Mouse (Mus musculus) frontal cortex, adult 2 months (tissue): ENCODE results near the gene Ctdsp2. TPM values are rescaled to one million over a fixed set of nuclear protein-coding genes. Genes with fewer than 3 reads are reported as not detected.

Experiments
- DNase-seq, 2 experiments: peaks; one replicate each; pipeline ENCODE4 v3.0.0; 2022; ENCODE audit warnings: low spot score in 1 of 2; ENCODE audit errors: extremely low spot score in 1 of 2
- polyA plus RNA-seq: library from polyadenylated mRNA; depleted of rRNA; stranded (reverse); fragments of >200 nt; gene quantifications from 2 replicates; pipeline ENCODE4 v1.2.3, GENCODE M21; 2012

Gene Ctdsp2
- polyA plus RNA-seq, 1 experiment = 78.3 TPM

DNA sequence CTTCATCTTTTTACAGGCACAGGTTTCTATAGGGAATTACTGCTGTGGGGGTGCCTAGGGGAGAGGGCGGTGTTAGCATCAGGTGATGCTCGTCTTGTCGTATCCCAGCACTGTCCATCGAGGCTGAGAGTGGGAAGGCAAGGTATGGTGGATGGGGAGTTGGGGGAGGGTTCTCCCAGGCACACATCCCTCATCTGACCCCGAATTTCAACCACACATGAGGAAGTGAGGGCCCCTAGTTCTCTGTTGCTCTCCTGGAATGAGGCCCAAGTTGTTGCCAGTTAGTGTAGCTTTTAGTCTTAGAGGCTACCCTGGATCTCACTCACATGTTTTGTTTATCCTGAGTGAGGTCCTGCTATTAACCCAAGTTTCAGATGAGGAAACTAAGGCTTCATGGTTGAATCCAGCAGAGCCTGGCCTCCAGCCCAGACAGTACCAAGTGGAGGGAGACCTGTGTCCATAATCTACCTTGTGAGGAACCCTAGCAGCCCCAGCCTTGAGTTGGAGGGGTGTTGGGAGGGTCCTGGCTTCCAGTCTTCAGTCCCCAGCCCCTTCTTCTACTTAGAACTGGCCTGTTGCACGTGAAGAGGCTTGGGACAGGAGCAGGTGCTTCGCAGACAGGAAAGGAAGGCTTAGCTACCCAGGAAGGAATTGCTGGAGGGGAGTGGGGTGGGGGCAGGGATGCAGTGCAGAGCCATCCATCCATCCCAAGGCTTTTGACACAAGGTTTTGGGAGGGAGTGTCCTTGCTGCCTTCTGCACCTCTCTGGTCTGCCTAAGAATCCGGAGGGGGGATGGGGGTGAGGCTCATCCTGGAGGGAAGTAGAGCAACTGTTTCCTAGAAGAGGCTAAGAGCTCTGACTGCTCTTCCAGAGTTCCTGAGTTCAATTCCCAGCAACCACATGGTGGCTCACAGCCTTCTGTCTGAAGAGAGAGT lies 8.9 kb downstream of the Ctdsp2 start:
- no peak for DNase-seq

DNA sequence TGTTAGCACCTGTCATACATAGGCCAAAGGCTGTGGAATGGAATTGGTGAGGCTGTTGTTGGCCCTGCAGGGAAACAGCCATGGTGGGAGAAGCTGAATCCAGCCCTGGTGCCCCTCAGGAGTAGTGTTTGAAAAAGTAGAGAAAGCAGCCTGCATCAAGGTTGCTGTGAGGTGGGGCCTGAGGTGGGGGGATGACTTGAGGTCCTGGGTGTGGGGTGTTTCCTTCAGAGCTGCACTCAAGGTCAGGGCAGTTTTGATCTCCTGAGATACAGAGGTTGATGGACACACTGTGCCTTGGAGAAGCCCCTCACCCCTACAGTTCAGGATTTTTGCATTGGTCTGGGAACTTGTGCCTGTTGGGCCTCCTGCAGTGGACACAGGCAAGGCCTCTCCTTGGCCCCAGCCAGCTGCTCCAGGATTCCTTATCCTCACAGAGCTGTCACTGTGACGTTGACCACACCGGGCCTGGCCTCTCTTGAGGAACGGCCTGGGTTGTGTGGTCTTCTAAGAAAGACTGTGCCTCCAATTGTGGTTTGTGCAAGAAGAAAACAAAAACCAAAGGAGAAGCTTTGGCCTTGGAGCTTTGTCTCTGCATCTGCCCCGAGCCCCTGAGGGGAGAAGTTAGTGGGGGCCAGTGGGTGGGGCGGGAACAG lies 10.1 kb downstream of the Ctdsp2 start:
- DNase-seq = no peak

DNA sequence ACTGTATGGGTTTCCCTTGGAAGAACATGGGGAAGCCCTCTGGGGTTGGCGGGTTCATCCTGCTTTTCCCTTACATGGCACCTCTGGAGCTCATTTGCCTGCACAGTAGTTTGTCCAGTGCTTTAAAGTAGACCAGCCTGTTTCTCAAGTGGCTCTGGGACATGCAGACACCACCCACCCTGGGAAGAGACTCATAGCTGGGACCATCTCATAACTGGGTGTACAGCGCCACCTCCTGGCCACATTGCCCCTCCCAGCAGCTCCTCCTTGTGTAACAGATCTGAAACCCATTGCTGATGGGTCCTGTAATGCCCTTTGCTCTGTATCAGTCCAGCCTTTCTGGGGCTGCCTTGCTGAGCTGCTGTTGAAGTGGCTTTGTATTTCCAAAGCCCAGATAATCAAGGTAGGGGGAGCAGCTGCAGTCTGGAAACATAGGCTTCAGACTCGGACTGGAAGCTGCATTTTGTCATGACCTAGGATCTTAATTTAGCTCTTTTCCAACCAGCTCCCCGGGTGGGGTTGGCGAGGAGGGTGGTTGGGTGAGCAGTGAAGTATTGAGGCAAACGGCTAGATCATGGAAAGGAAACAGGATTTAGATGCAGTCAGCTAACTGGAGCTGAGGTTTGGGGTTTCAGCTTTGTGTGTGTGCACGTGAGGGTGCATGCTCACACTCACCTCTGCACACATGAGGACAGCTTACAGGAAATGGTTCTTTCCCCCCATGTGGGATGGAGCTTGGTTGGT lies 12.0 kb downstream of the Ctdsp2 start:
- peak; percentile 79 to 90 for DNase-seq

DNA sequence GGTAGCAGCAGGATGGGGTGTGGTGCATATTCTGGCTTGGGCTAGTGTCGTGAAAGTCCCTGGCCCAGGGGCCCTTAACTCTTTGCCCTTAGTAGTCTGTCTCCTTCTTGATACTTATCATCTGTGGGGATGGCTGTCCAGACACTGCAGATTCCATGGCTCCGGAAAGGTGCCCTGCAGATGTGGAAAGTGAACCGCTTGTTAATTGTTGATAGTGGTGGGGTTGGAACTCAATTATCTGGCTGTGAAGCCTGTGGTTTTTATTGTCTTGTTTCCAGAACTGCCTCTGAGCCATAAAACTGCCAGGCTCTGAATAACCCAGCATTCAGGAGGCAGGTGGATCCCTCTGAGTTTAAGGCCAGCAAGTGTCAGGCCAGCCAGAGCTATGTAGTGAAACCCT lies 13.2 kb downstream of the Ctdsp2 start:
- DNase-seq = no peak

DNA sequence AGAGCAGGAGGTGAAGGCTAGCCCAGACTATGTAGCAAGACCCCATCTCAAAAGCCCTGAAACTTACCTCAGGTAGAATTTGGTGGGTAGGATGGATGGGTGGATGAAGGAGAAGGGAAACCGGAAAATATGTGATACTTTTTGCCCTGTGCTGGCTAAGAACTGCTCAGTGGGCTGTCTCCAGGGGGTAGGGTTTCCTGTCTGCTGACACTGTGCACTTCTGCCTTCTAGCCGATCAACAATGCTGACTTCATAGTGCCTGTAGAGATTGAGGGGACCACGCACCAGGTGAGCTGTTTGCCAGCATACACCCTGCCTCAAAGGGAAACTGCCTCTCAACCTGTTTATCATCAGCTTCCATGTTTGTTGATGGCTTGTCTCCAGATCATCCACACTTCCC lies 15.1 kb downstream of the Ctdsp2 start:
- no peak for DNase-seq

DNA sequence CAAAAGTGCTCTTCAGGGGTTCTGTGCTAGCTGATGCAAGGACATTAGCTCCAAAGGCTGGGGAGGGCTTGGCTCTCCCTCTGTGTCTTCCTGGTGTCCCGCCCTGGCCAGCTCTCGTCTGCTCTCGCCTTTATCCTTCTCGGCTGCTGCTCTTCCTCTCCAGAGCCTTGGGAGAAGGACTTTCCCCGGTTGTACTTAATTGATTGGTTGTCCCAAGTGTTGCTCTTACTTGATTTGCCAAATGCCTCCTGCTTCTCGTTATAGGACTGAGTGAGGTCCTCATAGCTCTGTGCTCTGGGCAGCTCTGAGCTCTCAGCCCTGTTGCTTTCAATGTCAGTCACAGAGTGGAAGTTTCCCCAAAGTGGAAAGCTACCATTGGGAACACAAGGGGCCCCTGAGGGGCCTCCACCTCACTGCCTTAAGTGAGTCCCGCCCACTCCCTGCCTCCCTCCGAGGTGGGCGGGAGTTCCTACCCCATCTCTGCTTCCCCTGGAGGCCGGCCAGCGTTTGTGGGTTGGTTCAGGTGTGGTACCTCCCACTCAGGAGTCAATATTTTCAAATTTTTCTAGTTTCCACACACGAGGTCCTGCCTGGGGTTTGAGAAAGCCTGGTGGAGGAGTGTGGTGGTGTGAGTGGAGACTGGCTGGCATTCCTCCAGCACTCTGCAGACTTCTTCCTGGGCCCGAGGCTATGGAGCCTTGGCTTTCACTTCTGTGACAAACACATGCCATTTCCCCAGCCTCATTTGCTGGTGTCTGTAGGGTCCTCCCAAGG lies 19.0 kb downstream of the Ctdsp2 start:
- DNase-seq = peak in 1 of 2 experiments; percentile 36

DNA sequence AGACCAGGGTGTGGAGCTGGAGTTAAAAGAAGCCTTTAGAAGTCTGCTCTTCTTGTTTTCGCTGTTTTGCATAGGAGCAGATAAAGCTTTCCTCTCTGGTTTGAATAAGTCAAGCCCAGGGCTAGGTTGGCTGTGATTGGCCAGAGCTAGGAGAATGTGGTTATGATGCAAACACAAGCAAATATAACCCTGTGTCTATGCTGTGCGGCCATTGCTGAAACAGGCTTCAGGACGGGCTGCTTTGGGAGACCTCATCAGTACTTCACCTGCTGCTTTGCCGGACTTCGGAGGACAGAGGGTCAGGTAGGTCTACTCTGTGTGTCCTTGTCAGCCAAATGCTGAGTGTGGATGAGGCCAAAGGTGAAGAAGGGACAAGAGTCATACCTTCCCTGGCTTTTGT lies 22.0 kb downstream of the Ctdsp2 start, which contains the start of gene Avil:
Gene Avil, plus strand, starts transcription at position 181 of the 400 bp plus-strand sequence.
- DNase-seq = no peak

DNA sequence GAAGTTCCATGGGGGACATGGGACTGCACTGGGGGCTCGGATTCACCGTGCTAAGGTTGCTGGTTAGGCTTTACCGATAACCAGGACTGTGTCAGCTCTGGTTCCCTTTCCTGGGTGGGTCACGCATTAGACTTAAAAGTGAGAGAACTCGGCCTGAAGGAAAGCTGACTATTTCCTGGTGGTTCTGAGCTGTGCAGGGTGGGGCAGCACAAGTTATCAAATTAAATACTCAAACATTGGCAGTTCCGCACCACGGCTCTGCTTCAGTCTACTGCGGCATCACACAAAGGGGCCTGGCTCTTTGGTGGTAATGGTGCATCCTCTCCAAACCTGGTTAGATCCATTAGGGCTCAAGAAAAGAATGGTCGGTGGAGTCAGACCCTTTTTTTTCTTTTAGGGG lies 22.8 kb downstream of the Ctdsp2 start:
- no peak for DNase-seq

DNA sequence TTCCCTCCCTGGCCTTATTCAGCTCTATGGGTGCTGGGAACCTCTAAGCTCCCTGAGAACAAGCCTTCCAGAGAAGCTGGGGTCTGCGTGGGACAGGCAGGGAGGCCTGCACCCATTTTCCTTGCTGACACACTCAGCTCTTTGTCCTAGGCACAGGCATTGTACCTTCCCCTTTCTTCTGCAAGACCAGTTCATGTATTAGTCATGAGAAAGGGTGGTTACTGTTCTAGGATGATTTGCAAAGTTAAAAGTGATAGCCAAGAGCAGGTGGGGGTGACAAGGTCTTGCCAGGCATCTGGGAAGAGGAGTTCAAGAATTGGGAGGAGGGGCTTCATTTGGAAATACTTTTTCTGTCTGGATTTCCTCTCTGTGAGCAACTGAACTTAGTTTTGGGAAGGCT lies 23.5 kb downstream of the Ctdsp2 start:
- DNase-seq = no peak

DNA sequence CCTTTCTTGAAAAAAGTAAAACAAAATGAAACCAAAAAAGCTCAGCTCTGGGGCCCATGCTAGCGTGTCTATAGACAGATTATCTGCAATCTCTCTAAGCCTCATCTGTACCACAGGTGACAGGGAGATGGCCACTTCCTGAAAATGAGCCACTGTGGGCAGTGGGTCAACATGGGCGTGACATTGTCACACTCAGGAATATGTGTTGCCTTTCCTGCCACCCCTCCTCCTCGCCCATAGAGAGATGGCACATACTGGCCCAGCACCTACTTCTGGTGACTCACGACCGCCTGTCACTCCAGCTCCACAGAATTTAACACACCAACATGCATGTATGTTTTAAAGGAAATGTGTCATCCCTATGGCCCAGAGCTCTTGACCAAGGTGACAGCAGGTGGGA lies 24.2 kb downstream of the Ctdsp2 start:
- no peak for DNase-seq

DNA sequence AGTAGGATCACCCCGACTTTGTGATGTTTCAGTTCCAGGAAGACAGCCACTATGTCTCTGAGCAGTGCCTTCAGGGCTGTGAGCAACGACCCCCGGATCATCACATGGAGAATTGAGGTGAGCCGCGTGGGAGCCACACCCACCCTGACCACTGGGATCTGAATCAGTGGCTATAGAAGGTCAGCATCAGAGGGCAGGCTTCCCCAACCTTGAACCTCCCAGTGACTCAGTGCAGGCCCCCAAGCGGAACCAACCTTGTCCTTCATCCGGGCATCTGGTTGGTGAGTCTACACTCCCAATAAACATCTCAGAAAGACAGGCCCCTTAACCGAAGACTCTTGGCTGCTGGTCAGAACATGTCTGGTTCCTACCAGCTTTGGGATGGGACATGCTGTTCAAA lies 24.8 kb downstream of the Ctdsp2 start:
- no peak for DNase-seq

DNA sequence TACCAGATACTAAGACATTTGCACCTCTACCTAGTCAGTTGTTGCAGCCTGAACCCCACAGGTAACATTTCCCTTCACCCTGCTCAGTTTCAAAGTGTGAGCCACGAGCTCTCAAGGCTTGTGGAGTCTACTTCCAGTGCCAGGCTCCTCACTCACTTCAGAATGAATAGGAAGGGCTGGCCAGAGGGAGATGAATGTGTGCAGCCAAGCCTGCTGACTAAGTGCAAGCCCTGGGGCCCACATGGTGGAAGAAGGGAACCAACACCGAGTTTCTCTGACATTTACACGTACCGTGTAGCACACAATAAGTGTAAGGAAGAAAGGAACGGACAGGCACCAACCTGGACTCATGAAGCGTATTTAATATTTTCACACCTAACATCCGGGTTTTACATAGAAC lies 25.3 kb downstream of the Ctdsp2 start:
- no peak for DNase-seq

DNA sequence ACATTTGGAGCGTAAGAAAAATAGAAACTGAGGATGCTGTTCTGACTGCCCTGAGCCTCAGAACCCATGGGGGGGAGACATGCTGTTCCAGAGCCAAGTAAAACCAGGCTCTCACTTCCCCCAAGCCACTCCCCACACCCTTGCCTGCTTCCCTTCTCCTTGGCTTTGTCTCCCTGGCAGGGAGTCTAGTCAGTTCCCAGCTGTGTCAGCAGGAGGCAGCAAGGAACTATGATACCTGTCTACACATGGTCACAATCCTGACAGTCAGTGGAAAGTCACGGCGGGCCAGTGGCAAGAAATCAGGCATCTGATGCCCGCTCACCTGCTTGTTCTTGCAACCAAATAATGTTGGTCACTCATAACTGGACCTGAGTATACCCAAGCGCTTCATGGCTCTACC lies 38.0 kb downstream of the Ctdsp2 start:
- DNase-seq = no peak

DNA sequence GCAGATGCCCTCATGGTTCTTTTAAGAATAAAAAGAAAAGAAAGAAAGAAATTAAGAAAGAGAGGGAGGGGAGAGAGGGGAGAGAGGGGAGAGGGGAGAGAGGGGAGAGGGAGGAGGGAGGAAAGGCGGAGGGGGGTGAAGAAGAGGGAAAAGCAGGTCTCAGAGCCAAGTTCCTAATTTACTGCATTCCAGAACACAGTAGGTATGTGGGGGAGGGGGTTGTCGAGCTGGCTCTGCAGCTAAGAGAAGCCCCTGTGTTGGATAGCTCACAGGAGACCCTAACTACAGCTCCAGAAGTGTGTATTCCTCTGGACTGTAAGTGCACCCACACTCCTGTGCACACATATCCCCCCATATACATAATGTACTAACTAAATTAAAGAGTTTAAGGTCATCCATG lies 38.6 kb downstream of the Ctdsp2 start:
- DNase-seq = no peak

DNA sequence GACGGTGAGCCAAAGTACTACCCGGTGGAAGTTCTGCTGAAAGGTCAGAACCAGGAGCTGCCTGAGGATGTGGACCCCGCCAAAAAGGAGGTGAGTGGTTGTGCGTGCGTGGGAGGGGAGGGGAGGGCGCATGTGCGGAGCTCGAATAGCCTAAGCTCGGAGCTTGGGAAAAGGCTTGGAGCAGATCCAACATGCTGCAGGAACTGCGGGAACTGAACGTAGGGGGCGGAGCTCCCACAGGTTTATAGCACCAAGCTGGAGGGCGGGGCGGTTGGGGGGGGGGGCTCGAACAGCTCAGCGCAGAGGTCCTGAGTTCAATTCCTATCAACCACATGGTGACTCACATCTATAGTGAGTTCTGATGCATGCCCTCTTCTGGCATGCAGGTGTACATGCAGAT lies 39.9 kb downstream of the Ctdsp2 start:
- no peak for DNase-seq

DNA sequence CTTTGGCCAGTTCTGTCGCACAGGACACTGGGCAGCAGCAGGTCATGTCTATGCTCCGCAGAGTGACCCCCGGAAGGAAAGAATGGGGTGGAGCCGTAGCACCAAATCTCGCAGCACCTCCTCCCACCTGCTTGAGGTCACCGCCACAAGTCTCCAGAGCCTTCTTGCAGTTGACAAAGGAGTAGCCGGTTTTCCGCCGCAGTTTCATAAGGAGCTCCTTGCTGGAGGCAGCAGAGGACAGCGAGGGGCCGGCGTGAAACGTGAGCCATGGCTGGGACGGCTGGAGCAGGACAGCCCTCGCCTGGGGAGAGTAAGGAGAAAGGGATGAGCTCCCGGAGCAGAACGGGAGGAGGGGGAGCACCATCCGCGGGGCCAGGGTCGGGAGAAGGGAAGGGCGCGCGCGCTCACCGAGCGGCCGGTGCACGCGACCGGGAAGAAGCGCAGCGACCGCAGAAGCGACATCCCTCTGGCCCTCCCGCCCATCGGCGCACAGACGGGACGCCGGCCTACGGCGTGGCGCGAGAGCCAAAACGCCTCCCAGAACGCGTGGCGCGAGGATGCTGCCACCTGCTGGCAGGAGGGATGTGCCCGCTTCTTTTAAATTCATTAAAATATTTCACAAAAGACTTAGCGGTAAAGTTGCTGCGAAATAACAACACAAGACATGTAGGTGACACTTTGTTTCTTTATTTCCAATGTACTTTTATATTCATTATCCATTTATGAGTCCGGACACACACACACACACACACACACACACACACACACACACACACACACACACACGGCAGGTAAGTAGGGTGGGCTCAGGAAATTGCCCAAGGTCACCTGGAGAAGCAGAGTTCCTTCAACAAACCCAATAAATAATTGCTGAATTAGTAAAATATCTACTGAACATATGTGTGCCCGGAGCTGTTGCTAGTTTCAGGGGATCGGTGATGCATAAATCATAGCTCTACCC lies 52.1 kb downstream of the Ctdsp2 start, which contains the start of gene Tsfm:
Gene Tsfm, minus strand, starts transcription at position 505 of the 961 bp plus-strand sequence.
- DNase-seq = peak; percentile 69 to 93

DNA sequence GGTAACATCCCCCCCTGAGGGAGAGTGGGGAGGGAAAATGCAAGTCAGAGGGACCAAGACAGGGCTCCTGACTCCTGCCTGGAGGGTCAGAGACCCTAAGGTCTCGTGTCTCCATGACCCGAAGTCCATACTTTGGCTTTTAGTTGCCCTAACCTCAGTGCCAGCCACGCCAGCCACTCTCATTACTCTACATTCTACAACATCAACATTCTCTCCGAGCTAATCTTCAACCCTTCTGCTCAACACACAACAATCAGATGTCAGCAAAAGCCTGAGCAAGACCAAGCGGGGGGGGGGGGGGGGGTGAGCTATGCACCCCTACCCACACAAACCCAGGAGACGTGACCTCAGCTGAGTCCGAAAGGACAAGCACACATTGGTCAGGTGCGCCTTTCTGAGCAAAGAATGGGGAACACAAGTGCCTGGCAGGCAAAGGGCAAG lies 54.8 kb downstream of the Ctdsp2 start:
- no peak for DNase-seq

DNA sequence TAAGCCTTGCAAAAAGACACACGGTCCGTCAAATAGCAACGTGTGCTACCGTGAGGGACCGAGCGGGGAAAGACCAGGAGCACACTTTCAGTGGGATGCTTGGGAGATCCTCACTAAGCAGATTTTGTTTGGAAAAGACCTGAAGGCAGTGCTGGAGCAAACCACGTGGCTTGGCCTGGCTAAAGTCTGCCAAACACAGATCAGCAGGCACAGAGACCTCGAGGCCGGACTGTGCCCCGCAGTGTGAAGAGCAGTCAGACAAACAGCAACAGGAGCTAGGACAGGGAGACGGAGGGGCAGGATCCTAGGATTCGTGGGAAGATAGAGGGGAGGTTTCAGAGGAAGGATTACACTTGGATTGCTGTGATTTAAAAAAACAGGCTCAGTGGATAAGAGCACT lies 57.8 kb downstream of the Ctdsp2 start:
- DNase-seq = no peak

DNA sequence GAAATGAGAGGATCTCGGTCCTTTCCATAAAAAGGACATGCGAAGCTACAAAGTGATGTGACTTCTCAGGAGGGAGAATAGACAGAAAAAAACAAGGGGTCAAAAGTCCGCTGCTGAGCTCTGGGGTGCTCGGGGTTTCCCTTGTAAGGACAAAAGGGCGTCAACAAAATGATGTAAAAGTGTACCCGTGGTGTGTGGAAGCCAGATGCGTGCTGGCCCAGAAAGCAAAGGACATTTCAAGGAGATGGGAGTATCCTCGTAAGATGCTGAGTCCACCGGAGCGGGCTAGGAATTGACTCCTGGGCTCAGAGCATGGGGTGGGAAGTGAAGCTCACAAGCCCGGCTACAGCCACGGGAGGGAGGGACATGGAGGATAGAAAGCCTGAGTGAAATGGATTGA lies 59.1 kb downstream of the Ctdsp2 start:
- no peak for DNase-seq
